Mouse (Mus musculus) cerebellum, postnatal 10 days (tissue): ENCODE results near the gene Phgr1.

Source experiments
- DNase-seq, 2 experiments: peaks; one replicate each; pipeline ENCODE4 v3.0.0; 2021; ENCODE audit warnings: mixed read lengths in 2 of 2

Phgr1 gene

DNA sequence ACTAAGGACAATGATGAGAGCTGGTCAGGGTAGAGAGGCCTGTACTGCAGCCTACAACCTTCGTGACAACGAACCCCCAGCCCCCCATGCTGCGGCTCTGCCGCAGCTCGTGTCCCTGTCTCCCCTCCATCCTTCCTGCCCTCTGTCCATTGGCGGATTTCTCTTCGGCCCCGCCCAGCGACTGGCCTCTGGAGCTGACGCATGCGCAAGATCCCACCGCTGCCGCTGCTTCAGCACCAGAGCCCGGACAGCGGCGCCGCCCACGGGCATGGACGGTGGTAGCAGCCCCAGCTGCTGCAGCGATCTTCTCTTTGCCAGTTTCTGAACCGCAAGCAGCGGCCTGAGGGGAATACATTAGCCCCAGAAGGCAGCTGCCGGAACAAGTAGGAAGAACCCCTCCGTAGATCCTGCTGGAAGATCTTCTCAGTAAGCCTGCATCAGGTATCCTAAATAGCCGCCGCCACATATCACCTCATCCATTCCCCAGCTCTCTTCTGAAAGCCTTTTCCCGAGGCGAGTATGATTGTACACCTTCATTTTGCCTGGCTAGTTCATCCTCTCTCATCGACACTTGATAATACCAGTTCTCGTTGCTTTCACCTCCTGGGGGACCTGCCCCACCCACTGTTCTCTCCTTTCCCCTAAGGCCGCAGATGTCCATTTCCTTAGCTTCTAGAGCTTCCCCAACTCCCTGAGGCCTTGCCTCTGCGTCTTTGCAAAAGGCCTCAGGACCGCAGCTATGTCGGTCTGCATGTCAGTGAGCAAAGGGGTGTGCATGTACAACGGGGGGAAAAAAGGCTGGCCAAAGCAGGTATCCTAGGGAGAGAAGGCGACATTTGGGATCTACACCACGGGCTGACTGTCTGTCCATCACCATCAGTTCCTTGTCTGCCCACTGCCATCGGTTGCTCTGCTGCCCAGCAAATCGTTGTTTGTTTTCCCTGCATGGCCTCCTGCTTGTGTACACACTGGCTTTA, 7.2 kb downstream of the Phgr1 start, which contains the start of gene Disp2:
Disp2 (plus strand) TSS at position 216 of the 977 bp plus-strand sequence.
- peak; percentile 97 to 98 for DNase-seq

- no peak for DNase-seq
Observed at GRCm38 (mm10) chr2:118781115-118781514, 8.5 kb downstream of the Phgr1 start.

- no peak for DNase-seq
Observed at GRCm38 (mm10) chr2:118782303-118782702, 9.7 kb downstream of the Phgr1 start.

DNA sequence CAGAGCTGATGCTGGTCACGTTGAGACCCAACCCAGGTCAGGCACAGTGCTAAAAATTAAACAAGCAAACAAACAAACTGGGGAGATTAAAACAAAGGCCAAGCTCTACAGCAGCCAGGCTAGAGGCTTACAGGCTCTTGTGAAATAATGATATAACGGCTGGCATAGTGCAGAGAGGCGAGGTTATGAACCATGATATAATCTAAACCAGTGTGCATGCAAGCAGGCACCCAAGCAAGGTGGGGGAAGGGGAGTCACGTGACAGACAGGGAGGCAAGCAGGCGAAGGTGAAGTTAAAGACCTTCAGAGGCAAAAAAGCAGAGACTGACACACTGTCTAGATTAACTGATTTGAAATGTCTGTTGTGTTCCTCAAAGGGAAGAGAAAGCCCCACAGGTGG, 10.5 kb downstream of the Phgr1 start:
- DNase-seq = no peak

GRCm38 (mm10) chr2:118783663-118784062, 11.1 kb downstream of the Phgr1 start:
- no peak for DNase-seq

DNA sequence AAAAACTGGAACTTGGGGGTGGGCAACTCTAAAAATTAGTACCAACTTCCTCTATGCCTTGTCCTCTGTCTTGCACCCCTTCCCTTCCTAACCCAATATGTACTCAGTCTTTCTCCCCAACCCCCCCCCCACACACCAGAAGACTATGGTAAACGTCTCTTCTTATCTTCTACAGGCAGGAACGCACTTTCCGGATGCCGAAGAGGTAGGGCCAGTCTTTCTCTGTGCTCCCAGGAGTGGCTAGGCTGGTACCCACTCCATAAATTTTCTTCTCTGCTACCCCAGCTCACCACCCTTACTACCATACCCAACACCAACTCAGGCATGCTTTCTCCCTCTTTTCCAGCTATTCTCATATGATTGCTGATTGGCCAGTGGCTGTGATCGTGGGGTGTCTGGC, 14.0 kb downstream of the Phgr1 start:
- no peak for DNase-seq

DNA sequence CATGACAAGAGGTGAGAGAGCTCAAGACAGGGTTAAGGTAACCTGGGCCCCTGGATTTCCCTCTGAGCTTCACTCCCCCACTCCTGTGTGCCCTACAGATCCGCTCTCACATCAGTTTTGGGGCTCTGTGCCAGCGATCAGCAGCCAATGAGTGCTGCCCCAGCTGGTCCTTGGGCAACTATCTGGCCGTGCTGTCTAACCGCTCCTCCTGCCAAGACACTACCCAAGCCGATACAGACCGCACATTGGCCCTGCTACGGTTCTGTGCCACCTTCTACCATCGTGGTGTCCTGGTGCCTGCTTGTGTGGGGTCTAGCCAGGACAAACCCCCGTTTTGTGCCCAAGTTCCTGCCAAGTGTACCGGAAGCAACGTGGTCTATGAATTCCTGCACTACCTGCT, 16.9 kb downstream of the Phgr1 start:
- DNase-seq = peak; percentile 97

DNA sequence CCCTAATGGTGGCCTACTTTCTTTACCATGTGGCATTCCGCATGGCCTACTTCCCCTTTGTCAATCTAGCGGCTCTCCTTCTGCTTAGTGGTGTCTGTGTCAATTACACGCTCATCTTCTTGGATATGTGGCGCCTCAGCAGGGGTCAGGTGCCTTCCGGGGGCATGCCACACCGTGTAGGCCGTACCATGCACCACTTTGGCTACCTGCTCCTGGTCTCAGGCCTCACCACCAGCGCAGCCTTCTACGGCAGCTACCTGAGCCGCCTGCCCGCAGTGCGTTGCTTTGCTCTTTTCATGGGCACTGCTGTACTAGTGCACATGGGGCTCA, 17.6 kb downstream of the Phgr1 start:
- no peak for DNase-seq

- DNase-seq = peak; percentile 93 to 95
Observed at GRCm38 (mm10) chr2:118790551-118791525, 18.3 kb downstream of the Phgr1 start.

GRCm38 (mm10) chr2:118791591-118792258, 19.2 kb downstream of the Phgr1 start:
- peak; percentile 76 to 79 for DNase-seq

DNA sequence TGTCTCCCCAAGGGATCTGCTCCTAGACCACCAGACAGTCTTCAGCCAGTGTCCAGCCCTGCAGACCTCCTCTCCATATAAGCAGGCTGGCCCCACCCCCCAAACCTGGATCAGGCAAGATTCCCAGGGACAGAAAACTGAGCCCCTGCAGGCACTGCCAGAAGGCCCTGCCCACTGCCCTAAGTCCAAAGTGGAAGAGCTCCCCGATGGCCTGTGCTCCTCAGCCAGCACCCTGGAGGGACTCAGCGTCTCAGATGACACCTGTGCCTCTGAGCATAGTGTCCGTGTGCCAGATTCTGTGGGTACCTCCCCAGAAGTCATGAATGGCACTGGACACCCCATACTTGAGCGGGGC, 19.7 kb downstream of the Phgr1 start:
- DNase-seq = peak in 1 of 2 experiments; percentile 17

DNA sequence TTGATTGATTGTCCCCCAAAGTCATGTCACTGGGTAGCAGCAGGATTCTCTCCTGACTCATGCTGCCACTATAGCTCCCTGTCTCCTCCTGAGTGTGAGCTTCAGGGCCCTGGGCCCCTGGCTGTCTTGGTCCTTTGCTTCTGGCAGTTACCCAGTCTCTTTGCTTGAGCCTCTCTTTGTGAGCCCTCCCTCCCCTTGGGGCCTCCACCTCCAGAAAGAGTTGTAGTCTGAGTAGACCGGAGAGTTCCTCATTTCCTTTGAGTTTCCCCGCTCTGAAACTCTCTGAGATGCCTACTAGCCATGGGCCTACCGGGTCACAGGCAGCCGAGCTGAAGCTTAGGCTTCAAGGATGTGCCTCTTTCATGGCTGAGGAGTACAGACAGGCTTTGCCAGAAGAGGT, 21.1 kb downstream of the Phgr1 start:
- DNase-seq = no peak

GRCm38 (mm10) chr2:118802542-118803118, 30.1 kb downstream of the Phgr1 start:
- no peak for DNase-seq

DNA sequence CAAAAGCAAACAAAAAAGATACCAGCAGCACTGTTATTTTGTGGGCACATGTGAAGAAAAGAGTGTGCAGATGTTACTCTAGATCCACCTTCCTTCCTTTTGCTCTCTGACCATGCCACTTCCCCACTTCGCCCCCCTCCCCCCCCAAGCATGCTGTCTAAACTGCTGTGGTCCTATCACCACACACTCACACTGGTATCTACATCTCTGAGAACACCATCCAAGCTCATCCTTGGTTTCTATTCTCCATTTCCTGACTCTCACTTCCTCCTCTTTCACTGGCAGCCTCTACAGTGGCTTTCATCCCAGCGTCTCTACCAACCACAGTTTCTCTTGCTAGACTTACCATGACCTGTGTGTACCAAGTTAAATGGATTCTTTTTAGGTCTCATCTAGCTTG, 31.9 kb downstream of the Phgr1 start:
- no peak for DNase-seq

GRCm38 (mm10) chr2:118805137-118805536, 32.6 kb downstream of the Phgr1 start:
- DNase-seq = no peak

DNA sequence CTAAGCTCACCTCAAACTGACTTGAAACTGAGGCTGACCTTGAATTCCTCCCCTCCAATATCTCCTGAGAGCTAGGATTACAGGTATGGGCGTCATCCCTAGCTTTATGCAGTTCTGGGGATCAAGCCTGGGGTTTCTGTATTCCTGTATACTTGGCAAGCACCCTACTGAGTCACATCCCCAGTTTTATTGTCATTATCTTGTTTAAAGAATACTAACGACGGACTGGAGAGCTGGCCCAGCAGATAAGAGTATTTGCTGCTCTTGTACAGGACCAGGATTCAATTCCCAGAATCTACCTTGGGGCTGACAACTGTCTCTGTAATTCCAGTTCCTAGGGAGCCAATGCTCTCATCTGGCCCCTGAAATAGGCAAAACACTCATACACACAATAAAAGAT, 33.2 kb downstream of the Phgr1 start:
- no peak for DNase-seq

DNA sequence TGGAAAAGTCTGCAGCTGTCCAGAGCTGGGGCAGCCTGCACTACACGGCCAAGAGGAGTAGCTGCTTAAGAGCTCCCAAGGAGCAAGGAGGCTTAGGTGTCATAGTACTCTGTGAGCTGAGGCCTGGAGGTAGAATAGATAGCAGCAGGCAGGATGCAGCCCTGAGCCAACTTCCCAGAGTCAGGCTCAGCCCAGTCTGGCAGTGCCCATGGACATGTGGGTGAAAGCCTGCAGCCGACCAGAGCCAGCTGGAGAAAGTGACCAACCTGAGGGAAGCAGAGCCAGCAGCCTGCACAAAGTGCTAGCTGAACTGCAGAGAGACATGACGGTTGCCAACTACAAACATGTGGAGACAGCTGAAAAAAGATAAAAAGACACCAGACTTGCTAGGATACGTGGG, 34.3 kb downstream of the Phgr1 start:
- peak; percentile 83 to 87 for DNase-seq

GRCm38 (mm10) chr2:118810861-118811260, 38.3 kb downstream of the Phgr1 start:
- DNase-seq = no peak

- DNase-seq = no peak
Observed at GRCm38 (mm10) chr2:118812724-118813123, 40.2 kb downstream of the Phgr1 start.

- peak; percentile 92 to 97 for DNase-seq
Observed at GRCm38 (mm10) chr2:118813981-118814836, 41.6 kb downstream of the Phgr1 start, which contains the start of gene Knstrn. Knstrn (plus strand) TSS chr2:118814003.

DNA sequence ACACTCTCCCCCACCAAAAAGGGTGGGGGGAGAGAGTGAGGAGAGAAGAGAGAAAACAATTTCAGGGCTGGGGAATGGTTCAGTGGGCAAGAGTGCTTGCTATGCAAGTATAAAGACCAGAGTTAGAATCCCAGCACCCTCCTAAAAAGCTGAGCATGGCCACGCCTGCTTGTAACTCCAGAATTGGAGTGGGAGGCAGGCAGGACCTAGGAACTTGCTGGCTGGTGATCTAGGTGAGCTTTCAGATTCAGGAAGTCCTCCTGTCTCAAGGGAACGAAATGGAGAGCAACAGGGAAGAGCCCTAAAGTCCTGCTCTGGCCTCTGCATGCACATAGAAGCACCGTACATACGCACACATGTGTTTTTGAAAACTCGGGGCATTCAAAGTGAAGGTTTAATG, 50.2 kb downstream of the Phgr1 start:
- DNase-seq = no peak
